Mouse (Mus musculus) liver, adult (tissue): ENCODE measurements at regions not wholly inside any gene's neighbourhood (a gene's known extent, or its start where the extent isn't known, plus 50 kb on each side); places are given as distances from the start of the nearest gene placed in this dataset.

Source experiments
- GATA4 ChIP-seq: IDR thresholded peaks from 2 replicates; pipeline ENCODE4 v1.6.1; 2014; ENCODE audit warnings: mild to moderate bottlenecking, low read length; ENCODE audit not compliant: insufficient replicate concordance

DNA sequence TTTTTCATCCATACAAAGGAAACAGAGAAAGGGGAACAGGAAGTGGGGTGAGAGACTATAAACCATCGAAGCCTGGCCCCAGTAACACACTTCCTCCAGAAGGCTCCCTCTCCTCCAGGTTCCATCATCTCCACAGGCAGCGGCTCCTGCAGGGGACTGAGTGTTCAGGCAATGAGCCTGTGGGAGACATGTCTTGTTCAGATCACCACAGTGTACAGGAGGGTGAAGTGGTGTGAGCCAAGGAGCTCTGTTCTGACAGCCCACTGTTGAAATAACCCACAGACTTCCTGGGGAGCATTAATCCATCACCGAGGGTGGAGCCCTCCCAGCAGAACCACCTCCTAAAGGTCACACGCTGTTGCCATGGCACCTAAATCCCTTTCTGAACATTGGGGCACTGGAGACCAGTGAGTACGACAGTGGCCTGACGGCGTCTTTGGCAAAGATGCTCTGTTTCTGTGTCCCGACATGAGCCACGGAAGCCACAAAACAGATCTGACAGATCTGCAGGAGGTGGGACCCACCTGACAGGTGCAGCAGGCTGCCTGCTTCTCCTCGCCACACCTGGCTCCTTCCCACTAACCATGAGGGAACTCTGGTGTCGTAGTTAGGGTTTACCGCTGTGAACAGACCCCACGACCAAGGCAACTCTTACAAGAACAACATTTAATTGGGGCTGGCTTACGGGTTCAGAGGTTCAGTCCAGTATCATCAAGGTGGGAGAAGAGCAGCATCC, 60.9 kb downstream of the Psmg1 start:
- no peak for TF ChIP-seq GATA4

GRCm38 (mm10) chr16:95928290-95929260, 62.2 kb downstream of the Psmg1 start:
- TF ChIP-seq GATA4, result no peak

- no peak for TF ChIP-seq GATA4
Observed at GRCm38 (mm10) chr16:95926558-95926957, 64.2 kb downstream of the Psmg1 start.

DNA sequence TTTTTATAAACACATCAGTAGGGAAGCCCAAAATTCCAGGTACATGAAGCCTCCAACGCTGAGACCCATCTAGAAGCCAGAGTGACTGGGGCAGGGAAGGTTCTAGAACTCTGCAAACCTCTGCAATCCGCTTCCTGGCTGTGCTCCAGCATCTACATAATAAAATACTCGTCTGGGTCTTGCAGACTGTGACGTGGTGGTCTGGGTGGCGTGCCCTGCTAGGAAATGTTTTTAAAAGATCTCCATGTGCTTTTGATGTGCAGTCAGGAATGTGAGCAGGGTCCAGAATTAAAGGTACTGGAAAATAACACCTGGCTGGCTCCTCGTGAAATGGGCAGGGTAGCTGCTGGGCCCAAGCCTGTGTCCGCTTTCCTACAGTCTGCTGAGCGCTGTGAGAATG, 66.0 kb downstream of the Psmg1 start:
- TF ChIP-seq GATA4, result no peak

DNA sequence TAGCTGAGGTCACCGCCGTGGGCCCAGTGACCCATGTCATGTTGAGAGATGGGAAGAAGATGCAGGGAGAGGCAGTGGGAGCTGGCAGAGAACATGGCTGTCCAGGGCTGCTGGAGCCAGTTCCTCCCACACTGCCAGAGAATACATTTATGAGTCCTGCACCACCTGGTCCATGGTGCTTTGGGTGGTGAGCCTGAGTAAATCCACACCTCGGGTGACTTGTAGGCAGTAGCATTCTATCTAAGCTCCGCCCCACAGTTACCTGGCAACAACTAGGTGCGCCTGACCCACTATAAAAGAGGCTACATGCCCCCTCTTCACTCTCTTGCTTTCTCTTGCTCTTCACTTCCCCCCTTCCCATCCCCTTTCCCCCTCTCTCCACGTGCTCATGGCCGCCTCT, 66.8 kb downstream of the Psmg1 start:
- TF ChIP-seq GATA4, result no peak

DNA sequence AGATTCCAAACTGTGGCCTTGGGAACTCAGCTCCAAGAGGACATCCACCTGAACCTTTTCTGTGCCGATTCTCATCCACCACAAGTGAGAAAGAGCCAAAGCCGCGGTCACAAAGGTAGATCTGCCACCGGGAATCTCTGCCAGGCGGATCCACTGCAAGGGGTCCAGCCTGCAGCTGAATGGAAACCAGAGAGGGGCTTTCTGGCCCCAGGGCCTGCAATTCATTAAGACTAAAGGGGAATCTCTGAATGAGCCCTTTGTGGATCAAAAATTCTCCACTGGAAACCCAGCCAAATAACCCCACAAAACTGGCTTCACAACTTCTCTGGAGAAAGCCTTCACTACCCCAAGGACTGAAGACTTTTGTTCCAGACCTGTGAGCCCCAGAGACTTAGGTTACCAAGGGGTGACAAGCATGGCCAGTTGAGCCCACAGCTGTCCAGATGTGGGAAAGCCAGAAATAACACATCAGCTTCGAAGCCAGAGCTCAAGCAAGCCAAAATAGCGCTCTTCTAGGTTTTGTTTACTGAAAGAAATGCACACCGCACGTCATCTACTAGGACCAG, 68.3 kb downstream of the Psmg1 start:
- TF ChIP-seq GATA4, result no peak

GRCm38 (mm10) chr16:95921169-95921568, 69.6 kb downstream of the Psmg1 start:
- no peak for TF ChIP-seq GATA4

DNA sequence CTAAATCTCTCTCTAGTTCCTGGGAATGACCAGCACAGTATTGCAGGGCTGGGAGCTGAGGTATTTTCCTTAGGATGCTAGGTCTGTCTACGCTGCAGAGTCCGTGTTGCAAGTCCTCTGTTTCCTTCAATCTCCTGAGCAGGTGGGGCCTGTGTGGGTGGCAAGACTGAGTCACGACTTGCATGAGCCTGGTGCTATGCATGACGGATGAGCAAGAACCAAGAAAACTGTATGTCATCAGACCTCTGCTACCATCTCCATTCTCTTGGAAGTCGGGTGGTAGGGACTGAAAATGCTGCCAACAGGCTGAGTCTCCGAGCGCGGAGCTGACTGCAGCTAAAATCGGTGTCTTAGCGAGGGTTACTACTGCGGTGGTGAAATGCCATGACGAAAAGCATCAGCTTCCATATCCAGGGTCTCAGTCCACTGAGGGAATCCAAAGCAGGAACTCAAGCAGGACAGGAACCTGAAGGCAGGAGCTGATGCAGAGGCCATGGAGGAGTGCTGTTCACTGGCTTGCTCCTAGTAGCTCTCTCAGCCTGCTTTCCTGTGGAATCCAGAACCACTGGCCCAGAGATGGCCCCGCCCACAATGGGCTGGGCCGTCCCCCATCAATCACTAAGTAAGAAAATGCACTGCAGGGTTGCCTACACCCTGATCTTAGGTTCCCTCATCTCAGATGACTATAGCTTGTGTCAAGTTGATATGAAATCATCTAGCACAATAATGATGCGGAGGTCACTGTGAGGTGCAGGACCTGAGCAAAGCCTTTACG, 71.9 kb downstream of the Psmg1 start:
- TF ChIP-seq GATA4, result no peak

DNA sequence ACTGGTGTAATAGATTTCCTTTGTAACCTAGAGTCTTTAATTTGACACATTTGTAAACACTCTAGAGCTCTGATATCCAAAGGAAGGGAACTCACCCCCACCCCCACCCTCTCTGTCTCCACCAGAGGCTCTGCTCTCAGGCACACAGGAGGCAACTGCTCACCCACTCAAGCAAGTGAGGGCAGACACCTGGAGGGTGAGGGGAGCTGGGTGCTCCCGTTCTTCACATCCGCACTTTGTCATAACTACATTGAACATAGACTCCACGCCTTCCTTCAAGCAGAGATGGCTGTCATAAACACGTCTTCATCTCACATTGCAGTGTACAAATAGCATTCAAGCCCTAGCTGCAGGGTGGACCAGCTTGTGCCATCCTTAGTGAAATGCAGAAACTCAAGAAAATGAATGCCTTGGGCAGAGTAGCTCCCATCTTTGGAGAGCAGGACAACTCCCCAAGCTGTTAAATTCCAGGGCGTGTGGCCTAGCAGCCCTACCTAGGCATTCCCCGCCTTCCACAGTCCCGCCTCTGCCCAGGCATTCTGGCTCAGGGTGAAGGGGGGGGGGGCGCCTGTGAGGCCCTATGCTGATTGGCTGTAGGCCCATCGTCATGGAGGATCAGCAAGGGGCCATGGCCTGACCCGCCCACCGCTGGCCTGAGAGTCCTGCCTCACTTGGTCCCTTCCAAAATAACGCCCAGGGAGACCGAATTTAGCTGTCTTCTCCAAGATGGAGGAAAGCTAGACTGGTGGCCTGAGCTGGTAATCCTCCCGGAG, 72.9 kb downstream of the Psmg1 start:
- TF ChIP-seq GATA4, result no peak

DNA sequence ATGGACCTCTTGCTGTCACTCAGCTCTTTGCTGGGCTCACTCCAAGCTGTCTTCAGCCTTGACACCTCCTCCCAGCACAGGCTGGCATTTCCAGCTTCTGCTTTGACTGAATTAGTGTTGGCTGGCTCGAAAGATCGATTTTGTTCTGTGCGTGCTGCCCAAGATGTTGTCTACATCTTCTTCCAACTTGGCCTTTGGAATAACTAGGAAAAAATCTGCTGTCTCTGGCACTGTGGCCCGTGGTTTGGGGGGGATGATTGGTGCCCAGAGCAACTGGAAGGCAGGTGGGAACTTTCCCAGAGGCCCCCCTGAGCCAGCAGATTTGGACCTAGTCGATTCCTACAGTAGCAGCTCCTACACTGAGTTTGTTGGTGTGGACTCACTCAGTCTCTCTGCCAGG, 76.9 kb downstream of the Psmg1 start:
- no peak for TF ChIP-seq GATA4

- no peak for TF ChIP-seq GATA4
Observed at GRCm38 (mm10) chr16:95904531-95905165, 86.1 kb downstream of the Psmg1 start.

DNA sequence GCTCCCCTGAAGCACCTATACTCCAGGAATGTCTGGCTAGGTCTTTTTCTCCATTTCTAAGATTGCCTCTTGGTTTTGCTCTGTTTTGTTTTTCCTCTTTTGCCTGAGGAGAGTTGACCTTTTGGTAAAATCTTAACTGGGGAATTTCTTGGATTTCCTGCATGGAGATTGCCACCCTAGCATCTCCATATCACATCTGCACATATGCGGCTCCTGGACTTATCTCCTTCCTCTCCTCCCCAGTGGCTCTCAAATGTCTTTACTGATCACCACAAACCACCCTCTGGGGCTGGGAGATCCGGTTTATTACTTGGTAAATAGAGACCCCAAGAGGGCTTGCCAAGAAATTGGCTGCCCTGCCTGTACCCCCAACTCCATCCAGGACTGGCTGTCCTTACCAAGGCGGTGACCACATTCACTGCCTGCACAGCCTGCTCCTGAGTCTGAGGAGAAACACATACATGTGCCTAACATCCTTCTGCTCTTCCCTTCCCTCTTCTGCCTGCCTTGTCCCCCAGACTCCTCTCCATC, 87.3 kb downstream of the Psmg1 start:
- peak; percentile 90; the same call in 1 of the 2 replicates for TF ChIP-seq GATA4

GRCm38 (mm10) chr16:95902177-95902576, 88.6 kb downstream of the Psmg1 start:
- TF ChIP-seq GATA4, result no peak

- no peak for TF ChIP-seq GATA4
Observed at GRCm38 (mm10) chr16:95901388-95901787, 89.4 kb downstream of the Psmg1 start.

DNA sequence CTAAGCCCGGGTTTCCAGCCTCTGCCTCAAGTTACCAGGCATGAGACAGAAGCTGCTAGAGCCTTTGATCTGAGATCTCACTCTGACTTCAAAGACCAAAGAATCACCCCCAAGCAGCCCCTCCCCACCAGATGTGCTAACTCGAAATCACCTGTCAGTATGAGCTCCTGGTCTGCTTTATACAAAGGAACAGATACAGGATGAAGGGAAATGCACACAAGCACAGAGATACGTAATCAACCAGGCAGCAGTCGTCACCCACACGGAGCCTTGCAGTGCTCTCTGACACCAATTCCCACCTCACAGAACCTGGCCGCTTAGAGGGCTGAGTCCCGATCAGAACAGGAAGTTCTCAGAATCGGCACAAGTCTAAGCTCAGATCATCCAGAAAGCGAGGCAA, 90.6 kb downstream of the Psmg1 start:
- TF ChIP-seq GATA4, result no peak
